Mouse (Mus musculus) bone marrow, adult 2 months (tissue): ENCODE results near the gene Clrn1.

ENCODE experiments used
- CTCF ChIP-seq: fragments of 200-500 bp; IDR thresholded peaks from 2 replicates; pipeline ENCODE4 v1.5.1; 2011; ENCODE audit warnings: low read length, control low read depth; ENCODE audit not compliant: control insufficient read depth, insufficient read depth
- POLR2A ChIP-seq: fragments of 200-500 bp; IDR thresholded peaks from 2 replicates; pipeline ENCODE4 v1.6.1; 2011; ENCODE audit warnings: low read depth, mild to moderate bottlenecking, control low read depth, low read length, borderline replicate concordance; ENCODE audit not compliant: control insufficient read depth

- no peak for TF ChIP-seq POLR2A
- TF ChIP-seq CTCF = no peak
Observed at GRCm38 (mm10) chr3:58798245-58798644, 86.9 kb downstream of the Clrn1 start.
